Mouse (Mus musculus) heart, embryonic 15.5 days (tissue): ENCODE measurements at regions not wholly inside any gene's neighbourhood (a gene's known extent, or its start where the extent isn't known, plus 50 kb on each side); places are given as distances from the start of the nearest gene placed in this dataset.
"Not testable (repeated sequence)": the region's sequence is repeated elsewhere in the genome, so short reads cannot be mapped to it uniquely, and the experiment has no call there.

Source experiments
- ATAC-seq: fragments of 200-750 bp; cut with Nextera tagmentation; replicated peaks from 2 replicates; pipeline ENCODE4 v1.8.0; 2017; ENCODE audit warnings: low read depth, moderate TSS enrichment; ENCODE audit not compliant: insufficient number of reproducible peaks, insufficient read depth, low FRiP score
- H3K27ac ChIP-seq: fragments of 300-500 bp; sonication (generic); 2 replicates; pipeline ENCODE4 v1.5.1; 2015; ENCODE audit warnings: mild to moderate bottlenecking, inconsistent platforms
- H3K27me3 ChIP-seq: fragments of 300-500 bp; sonication (generic); 2 replicates; pipeline ENCODE4 v1.6.1; 2015; ENCODE audit warnings: inconsistent platforms
- H3K36me3 ChIP-seq: fragments of 300-500 bp; sonication (generic); 2 replicates; pipeline ENCODE4 v1.6.1; 2015; ENCODE audit warnings: mild to moderate bottlenecking, inconsistent platforms
- H3K4me1 ChIP-seq: fragments of 300-500 bp; sonication (generic); replicated peaks from 2 replicates; pipeline ENCODE4 v1.6.1; 2015; ENCODE audit warnings: inconsistent platforms
- H3K4me2 ChIP-seq: fragments of 300-500 bp; sonication (generic); 2 replicates; pipeline ENCODE4 v1.6.1; 2015; ENCODE audit warnings: inconsistent platforms, mild to moderate bottlenecking, moderate library complexity
- H3K4me3 ChIP-seq: fragments of 300-500 bp; sonication (generic); 2 replicates; pipeline ENCODE4 v1.5.1; 2015; ENCODE audit warnings: mild to moderate bottlenecking, inconsistent platforms
- H3K9ac ChIP-seq: fragments of 300-500 bp; sonication (generic); 2 replicates; pipeline ENCODE4 v1.6.1; 2015; ENCODE audit warnings: mild to moderate bottlenecking, inconsistent platforms
- H3K9me3 ChIP-seq: fragments of 300-500 bp; sonication (generic); replicated peaks from 2 replicates; pipeline ENCODE4 v1.6.1; 2016; ENCODE audit warnings: inconsistent platforms
- WGBS: fragments of 180-500 bp; shearing (Covaris S2); methylation state at CpG from one replicate; pipeline ENCODE4 v1.1.7; 2015; ENCODE audit warnings: mixed read lengths; 5-methylcytosine and 5-hydroxymethylcytosine counted together

GRCm38 (mm10) chr10:81996742-81997536 is 51.0 kb upstream of the Zfp873 start:
- Histone ChIP-seq H3K4me3 (peak overlapping the region; percentile 46), H3K36me3 (peaks cover 13% of the 10 kb centered on the region; the same call in 1 of the 2 replicates), H3K4me2 (peak overlapping the region; percentile 54), H3K9ac (0 out of 2 replicates have a peak overlapping the region, but pooled peaks have one; percentile 17)
- H3K27ac ChIP-seq, H3K27me3 ChIP-seq, H3K4me1 ChIP-seq, H3K9me3 ChIP-seq: not testable (repeated sequence)
- 2% methylated on average over 14 of the region's 48 CpGs for WGBS
- peak; percentile 100 for ATAC-seq
